Mouse (Mus musculus) C2C12 (cell line): ENCODE measurements around the gene Ubc. TPM values are rescaled to one million over a fixed set of nuclear protein-coding genes. Genes with fewer than 3 reads are reported as not detected.

ENCODE experiments used
- H3K27me3 ChIP-seq: one replicate; pipeline ENCODE4 v1.6.1; 2011; ENCODE audit not compliant: control insufficient read depth, insufficient read depth, insufficient read length
- H3K36me3 ChIP-seq: one replicate; pipeline ENCODE4 v1.6.1; 2011; ENCODE audit not compliant: control insufficient read depth, insufficient read depth
- H3K4me3 ChIP-seq: one replicate; pipeline ENCODE4 v1.5.1; 2011; ENCODE audit warnings: mild to moderate bottlenecking, control low read depth; ENCODE audit not compliant: poor library complexity, insufficient read depth, severe bottlenecking
- H3K79me2 ChIP-seq: one replicate; pipeline ENCODE4 v1.6.1; 2011; ENCODE audit not compliant: control insufficient read depth, insufficient read depth
- H3K79me3 ChIP-seq: one replicate; pipeline ENCODE4 v1.6.1; 2011; ENCODE audit warnings: low read depth, control low read depth
- H3ac ChIP-seq: one replicate; pipeline ENCODE3; 2011; ENCODE audit warnings: low read depth; ENCODE audit not compliant: control insufficient read depth, insufficient read length
- CEBPB ChIP-seq: IDR thresholded peaks from one replicate; pipeline ENCODE4 v1.6.1; 2011; ENCODE audit warnings: low read depth, mild to moderate bottlenecking, control low read depth, moderate library complexity
- CTCF ChIP-seq: IDR thresholded peaks from one replicate; pipeline ENCODE4 v1.5.1; 2011; ENCODE audit not compliant: control insufficient read depth, insufficient read depth, insufficient read length
- FOSL1 ChIP-seq: IDR thresholded peaks from one replicate; pipeline ENCODE4 v1.8.0; 2011; ENCODE audit warnings: mild to moderate bottlenecking, low read length; ENCODE audit not compliant: poor library complexity, insufficient read depth, severe bottlenecking
- MAX ChIP-seq: IDR thresholded peaks from one replicate; pipeline ENCODE4 v1.6.1; 2011; ENCODE audit warnings: mild to moderate bottlenecking, control low read depth
- MYOD1 ChIP-seq: IDR thresholded peaks from one replicate; pipeline ENCODE4 v1.6.1; 2011; ENCODE audit warnings: low read depth; ENCODE audit not compliant: control insufficient read depth, insufficient read length
- MYOG ChIP-seq: IDR thresholded peaks from one replicate; pipeline ENCODE4 v1.6.1; 2011; ENCODE audit not compliant: control insufficient read depth, insufficient read length; ENCODE audit errors: extremely low read depth
- USF1 ChIP-seq: IDR thresholded peaks from one replicate; pipeline ENCODE4 v1.6.1; 2011; ENCODE audit warnings: low read depth, mild to moderate bottlenecking, control low read depth, moderate library complexity
- polyA plus RNA-seq: library from polyadenylated mRNA; unstranded; fragments of >200 nt; fragmentation: generic; extraction: Trizol; gene quantifications from one replicate; pipeline ENCODE4 v1.2.1, GENCODE M21; 2012; ENCODE audit warnings: missing spikeins

Ubc gene
- polyA plus RNA-seq, 1 experiment = 918 TPM

DNA sequence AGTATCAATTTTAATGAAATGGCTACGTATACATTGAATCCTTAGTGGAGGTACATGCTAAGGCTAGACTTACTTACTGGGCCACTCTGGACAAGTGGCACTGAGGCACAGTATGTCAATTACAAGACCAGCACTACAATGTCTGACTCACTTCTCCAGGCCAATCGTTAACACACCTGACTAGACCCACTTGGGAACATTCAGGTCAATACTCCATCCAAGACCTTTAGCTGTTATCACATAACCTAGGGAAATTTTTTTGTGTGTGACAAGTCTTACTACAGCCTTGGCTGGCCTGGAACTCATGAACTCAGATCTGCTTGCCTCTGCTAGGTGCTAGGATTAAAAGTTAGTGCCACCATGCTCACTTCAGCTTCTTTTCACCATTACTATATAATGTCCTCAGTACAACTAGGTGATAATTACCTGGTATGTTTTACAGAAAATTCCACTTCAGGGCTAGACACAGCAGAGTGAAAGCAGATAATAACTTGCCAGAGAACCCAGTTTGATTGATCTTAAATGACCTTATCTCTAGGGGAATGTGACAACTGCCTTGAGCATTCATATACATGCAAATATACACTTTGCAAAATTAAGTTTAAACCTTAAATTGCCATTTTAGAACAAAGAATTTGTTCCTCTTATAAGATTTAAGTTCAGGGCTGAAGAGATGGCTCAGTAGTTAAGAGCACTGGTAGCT is 5.3 kb downstream of the Ubc start:
- peaks cover 29% of the 10 kb centered on the region for H3K36me3 ChIP-seq
- no peak for TF ChIP-seq USF1
- TF ChIP-seq FOSL1 = no peak
- TF ChIP-seq CEBPB = no peak
- no peak for TF ChIP-seq CTCF
- TF ChIP-seq MYOG = no peak
- no peak for TF ChIP-seq MYOD1
- TF ChIP-seq MAX = no peak
- H3K27me3 ChIP-seq = no peaks in the 10 kb centered on the region
- H3K4me3 ChIP-seq = no peak overlapping the region
- H3K79me2 ChIP-seq = peaks cover 42% of the 10 kb centered on the region
- H3K79me3 ChIP-seq = peaks cover 23% of the 10 kb centered on the region
- H3ac ChIP-seq = no peak overlapping the region

DNA sequence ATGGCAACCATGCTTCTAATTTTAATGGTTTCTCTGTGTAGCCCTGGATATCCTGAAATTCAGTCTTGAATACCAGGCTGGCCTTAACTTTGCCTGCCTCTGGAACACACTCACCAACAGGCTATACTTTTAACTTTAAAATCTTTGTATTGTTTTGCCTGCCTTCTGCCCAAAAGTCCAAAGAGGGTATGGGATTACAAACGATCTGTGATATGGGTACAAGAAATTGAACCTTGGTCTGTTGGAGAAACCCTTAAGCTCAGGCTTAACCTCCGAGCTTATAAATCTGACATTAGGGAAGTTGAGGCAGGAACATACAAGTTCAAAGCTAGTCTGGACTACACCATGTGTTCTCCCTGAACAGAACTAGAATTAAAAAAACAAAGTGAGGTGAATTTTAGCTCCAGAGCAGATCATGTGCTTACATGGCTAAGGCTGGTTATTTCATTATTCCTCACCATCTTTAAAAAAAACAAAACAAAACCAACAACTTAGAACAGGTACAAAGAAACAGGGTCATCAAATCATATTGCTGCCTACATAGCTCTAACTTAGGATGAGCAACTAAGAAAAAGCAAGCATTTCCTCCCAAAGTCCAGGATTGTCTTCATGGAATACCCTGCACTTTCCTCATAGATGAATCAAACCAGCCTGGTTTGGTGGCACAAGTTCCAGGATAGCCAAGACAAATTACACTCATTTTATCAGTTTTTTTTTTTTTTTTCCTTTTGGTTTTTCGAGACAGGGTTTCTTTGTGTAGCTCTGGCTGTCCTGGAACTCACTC is 6.2 kb downstream of the Ubc start:
- H3K27me3 ChIP-seq = no peaks in the 10 kb centered on the region
- peaks cover 17% of the 10 kb centered on the region for H3K79me3 ChIP-seq
- no peak overlapping the region for H3K4me3 ChIP-seq
- TF ChIP-seq MYOG (no peak), CEBPB (no peak), MAX (no peak), USF1 (no peak), MYOD1 (no peak), FOSL1 (no peak), CTCF (no peak)
- H3ac ChIP-seq = no peak overlapping the region
- H3K36me3 ChIP-seq = peaks cover 27% of the 10 kb centered on the region
- H3K79me2 ChIP-seq = peaks cover 33% of the 10 kb centered on the region

DNA sequence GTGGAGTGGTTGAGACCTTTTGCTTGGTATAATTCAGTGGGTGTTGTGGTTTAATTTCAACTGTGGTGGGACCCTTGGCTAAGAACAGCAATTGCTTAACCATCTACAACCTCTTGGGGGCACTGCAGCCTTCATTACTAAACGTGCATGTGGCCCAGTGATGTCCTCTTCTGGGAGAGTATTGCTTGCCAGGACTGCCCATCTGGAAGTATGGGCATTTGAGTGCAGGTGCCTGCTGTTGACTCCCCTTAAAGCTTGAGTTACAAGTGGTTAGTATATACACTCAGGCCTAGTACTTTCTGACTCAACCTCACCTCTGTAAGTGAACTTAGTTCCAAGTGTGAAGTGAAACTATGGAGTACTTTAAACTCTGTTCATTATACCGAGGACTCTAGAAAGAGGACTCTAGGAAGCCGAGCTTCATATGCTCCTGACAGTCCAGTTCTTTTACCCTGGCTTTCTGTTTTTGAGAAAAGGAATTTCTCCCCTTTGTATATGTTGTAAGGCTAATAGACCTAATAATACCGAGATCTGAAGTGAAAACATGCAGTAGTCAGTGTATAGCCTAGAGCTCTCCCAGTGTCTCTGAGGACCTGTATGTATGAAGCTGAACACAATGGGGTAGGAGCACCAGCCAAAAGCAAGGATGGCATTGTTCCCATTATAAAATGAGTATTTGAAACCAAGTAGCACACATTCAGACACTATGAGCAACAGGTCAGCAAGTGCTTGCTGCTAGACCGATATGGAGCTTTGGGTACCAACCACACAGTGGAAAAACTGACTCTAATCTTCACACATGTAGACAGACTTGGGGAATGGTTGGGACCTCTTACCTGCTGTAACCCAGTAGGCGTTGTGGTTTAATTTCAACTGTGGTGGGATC is 7.1 kb downstream of the Ubc start:
- Histone ChIP-seq H3K36me3 (peaks cover 17% of the 10 kb centered on the region), H3K27me3 (no peaks in the 10 kb centered on the region), H3K4me3 (no peak overlapping the region), H3K79me3 (peaks cover 8% of the 10 kb centered on the region), H3K79me2 (peaks cover 24% of the 10 kb centered on the region), H3ac (no peak overlapping the region)
- TF ChIP-seq MYOG (no peak), MAX (peak; percentile 29), CTCF (peak; percentile 24), USF1 (no peak)

DNA sequence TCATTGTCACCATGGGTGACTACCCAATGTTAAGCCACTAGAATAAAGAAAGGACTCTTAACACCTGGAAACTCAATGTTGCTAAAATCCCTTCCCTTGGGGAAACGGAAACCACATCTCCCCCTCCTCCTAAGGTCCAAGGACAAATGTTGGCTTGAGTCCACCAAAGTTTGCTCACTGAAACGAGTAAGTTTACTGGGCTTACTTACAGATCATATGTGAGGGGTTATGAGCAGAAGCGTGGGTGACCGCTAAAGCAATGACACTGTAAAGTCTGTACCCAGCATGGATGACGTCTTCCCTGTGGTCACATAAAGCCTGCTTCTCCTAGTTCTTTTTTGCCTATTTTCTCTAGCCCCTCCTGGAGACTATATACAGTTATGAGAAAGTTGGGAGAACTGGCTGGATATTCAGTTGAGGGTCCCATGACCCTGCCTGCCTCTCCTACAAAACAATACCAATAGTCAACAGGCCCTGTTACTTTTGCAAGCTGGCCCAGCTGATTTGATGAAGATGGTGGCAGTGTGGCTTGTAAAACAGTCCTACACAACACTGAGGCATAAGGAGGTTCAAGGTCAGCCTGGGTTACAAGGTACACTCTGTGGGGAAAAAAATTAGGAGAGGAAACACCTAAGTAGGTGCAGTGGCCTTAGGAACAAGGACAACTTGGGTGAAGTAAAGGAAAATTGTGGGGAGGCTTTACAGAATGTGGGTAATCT is 7.9 kb downstream of the Ubc start:
- H3K4me3 ChIP-seq = no peak overlapping the region
- no peak overlapping the region for H3ac ChIP-seq
- peaks cover 17% of the 10 kb centered on the region for H3K36me3 ChIP-seq
- TF ChIP-seq MYOD1 (no peak), USF1 (no peak), CTCF (no peak), MYOG (no peak), FOSL1 (no peak), CEBPB (no peak), MAX (no peak)
- peaks cover 23% of the 10 kb centered on the region for H3K79me2 ChIP-seq
- H3K27me3 ChIP-seq = no peaks in the 10 kb centered on the region
- peaks cover 8% of the 10 kb centered on the region for H3K79me3 ChIP-seq

DNA sequence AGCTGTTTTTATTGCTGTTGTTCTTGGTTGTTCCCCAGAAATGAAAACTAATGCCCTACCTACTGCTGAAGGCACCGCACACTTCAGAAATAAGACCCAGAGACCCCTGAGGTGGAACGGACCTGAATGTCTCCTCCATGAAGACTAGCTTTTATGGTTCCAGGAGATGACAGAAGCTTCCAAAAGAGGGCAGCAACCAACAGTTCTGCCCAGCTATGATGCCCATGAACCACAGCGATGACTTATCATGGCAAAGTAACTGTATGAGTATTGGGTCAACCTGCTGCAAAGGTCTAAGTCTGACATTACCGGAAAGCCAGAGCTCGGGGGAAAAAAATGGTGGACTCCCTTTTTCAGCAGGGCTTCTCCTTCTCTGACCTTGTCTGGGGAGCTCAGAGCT is 11.1 kb downstream of the Ubc start:
- H3K79me2 ChIP-seq = peaks cover under 1% of the 10 kb centered on the region
- H3K4me3 ChIP-seq = no peak overlapping the region
- TF ChIP-seq USF1 = no peak
- TF ChIP-seq CTCF = peak; percentile 12
- H3K79me3 ChIP-seq = no peaks in the 10 kb centered on the region
- no peaks in the 10 kb centered on the region for H3K36me3 ChIP-seq
- no peaks in the 10 kb centered on the region for H3K27me3 ChIP-seq
- no peak overlapping the region for H3ac ChIP-seq
